Mouse (Mus musculus): ENCODE results near the gene Vsig10.

DNA sequence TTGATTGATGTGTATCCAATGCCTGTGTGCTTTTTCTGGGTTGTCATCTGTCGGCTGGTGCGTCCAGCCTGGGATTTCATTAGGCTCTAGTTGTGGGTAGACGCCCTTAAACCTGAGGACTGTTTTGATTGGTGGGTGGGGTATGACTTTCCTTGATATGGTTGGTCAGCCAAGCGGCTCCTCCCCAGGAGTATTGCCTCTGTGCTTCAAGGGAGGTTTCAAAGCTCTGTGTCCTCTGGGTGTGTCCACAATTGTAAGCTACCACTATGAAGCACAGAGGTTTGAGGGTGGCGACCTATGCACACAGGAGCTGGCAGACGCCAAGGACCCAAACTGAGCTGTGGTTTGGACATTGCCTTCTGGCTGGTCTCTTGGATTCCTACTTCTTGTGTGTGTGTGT, 26.3 kb upstream of the Vsig10 start:
- no peak for TF ChIP-seq POLR2A (IDR thresholded peaks at IDR 0.05; ENCODE audit: low read depth, low read length)
- TF ChIP-seq CTCF (IDR thresholded peaks at IDR 0.05; ENCODE audit: extremely low read depth, insufficient read length, insufficient replicate concordance, low read depth, low read length), result no peak

Measured in small intestine, adult 2 months (tissue).